Mouse (Mus musculus): ENCODE measurements at regions not wholly inside any gene's neighbourhood (a gene's known extent, or its start where the extent isn't known, plus 50 kb on each side); places are given as distances from the start of the nearest gene placed in this dataset.

GRCm38 (mm10) chr14:62058100-62058499 is 234.3 kb upstream of the Rnaseh2b start:
- in situ Hi-C loops (cut with MboI): no loop called here

GRCm38 (mm10) chr14:62071140-62071539 is 221.2 kb upstream of the Rnaseh2b start:
- in situ Hi-C loops (cut with MboI): no loop called here

- in situ Hi-C loops (cut with MboI): no loop called here
Measured at GRCm38 (mm10) chr14:62084047-62084446, 208.3 kb upstream of the Rnaseh2b start.

- in situ Hi-C loops (cut with MboI): no loop called here
Measured at GRCm38 (mm10) chr14:62088174-62088573, 204.2 kb upstream of the Rnaseh2b start.

- in situ Hi-C loops (cut with MboI): no loop called here
Measured at GRCm38 (mm10) chr14:62117532-62117931, 174.9 kb upstream of the Rnaseh2b start.

- in situ Hi-C loops (cut with MboI): no loop called here
Measured at GRCm38 (mm10) chr14:62118542-62118953, 173.8 kb upstream of the Rnaseh2b start.

GRCm38 (mm10) chr14:62128918-62129317 is 163.5 kb upstream of the Rnaseh2b start:
- in situ Hi-C loops (cut with MboI): no loop called here

GRCm38 (mm10) chr14:62132353-62132816 is 160.0 kb upstream of the Rnaseh2b start:
- in situ Hi-C loops (cut with MboI): no loop called here

GRCm38 (mm10) chr14:62137981-62138380 is 154.4 kb upstream of the Rnaseh2b start:
- in situ Hi-C loops (cut with MboI): no loop called here

GRCm38 (mm10) chr14:62144385-62145030 is 147.9 kb upstream of the Rnaseh2b start:
- in situ Hi-C loops (cut with MboI): no loop called here

GRCm38 (mm10) chr14:62157038-62157716 is 135.2 kb upstream of the Rnaseh2b start:
- in situ Hi-C loops (cut with MboI): no loop called here

GRCm38 (mm10) chr14:62159690-62160089 is 132.7 kb upstream of the Rnaseh2b start:
- in situ Hi-C loops (cut with MboI): no loop called here

GRCm38 (mm10) chr14:62163120-62163796 is 129.1 kb upstream of the Rnaseh2b start:
- in situ Hi-C loops (cut with MboI): no loop called here

- in situ Hi-C loops (cut with MboI): no loop called here
Measured at GRCm38 (mm10) chr14:62164918-62165317, 127.5 kb upstream of the Rnaseh2b start.

- in situ Hi-C loops (cut with MboI): no loop called here
Measured at GRCm38 (mm10) chr14:62166006-62166405, 126.4 kb upstream of the Rnaseh2b start.

GRCm38 (mm10) chr14:62166596-62166995 is 125.8 kb upstream of the Rnaseh2b start:
- in situ Hi-C loops (cut with MboI): no loop called here

GRCm38 (mm10) chr14:62167090-62167489 is 125.3 kb upstream of the Rnaseh2b start:
- in situ Hi-C loops (cut with MboI): no loop called here

GRCm38 (mm10) chr14:62168711-62169110 is 123.7 kb upstream of the Rnaseh2b start:
- in situ Hi-C loops (cut with MboI): no loop called here

- in situ Hi-C loops (cut with MboI): no loop called here
Measured at GRCm38 (mm10) chr14:62170385-62170784, 122.0 kb upstream of the Rnaseh2b start.

- in situ Hi-C loops (cut with MboI): no loop called here
Measured at GRCm38 (mm10) chr14:62171256-62172047, 120.9 kb upstream of the Rnaseh2b start.

- in situ Hi-C loops (cut with MboI): no loop called here
Measured at GRCm38 (mm10) chr14:62173835-62174530, 118.4 kb upstream of the Rnaseh2b start.
